Mouse (Mus musculus) bone marrow, adult 2 months (tissue): ENCODE measurements around the gene Pcp2. TPM values are rescaled to one million over a fixed set of nuclear protein-coding genes. Genes with fewer than 3 reads are reported as not detected.

Experiments used
- H3K27ac ChIP-seq: fragments of 200-500 bp; 2 replicates; pipeline ENCODE4 v1.5.1; 2012; ENCODE audit warnings: low read depth, mild to moderate bottlenecking, control low read depth, inconsistent platforms, low read length; ENCODE audit not compliant: control insufficient read depth, poor library complexity, insufficient read depth
- H3K4me1 ChIP-seq: fragments of 200-500 bp; 2 replicates; pipeline ENCODE4 v1.6.1; 2011; ENCODE audit warnings: low read length; ENCODE audit not compliant: control insufficient read depth, insufficient read depth
- H3K4me3 ChIP-seq: fragments of 200-500 bp; replicated peaks from 2 replicates; pipeline ENCODE3; 2011; ENCODE audit warnings: mild to moderate bottlenecking, low read depth, low read length, control low read depth; ENCODE audit not compliant: control insufficient read depth
- CTCF ChIP-seq: fragments of 200-500 bp; IDR thresholded peaks from 2 replicates; pipeline ENCODE4 v1.5.1; 2011; ENCODE audit warnings: low read length, control low read depth; ENCODE audit not compliant: control insufficient read depth, insufficient read depth
- POLR2A ChIP-seq: fragments of 200-500 bp; IDR thresholded peaks from 2 replicates; pipeline ENCODE4 v1.6.1; 2011; ENCODE audit warnings: low read depth, mild to moderate bottlenecking, control low read depth, low read length, borderline replicate concordance; ENCODE audit not compliant: control insufficient read depth
- WGBS: fragments of 180-500 bp; shearing (Covaris S2); methylation state at CpG from one replicate; pipeline ENCODE4 v1.1.7; 2018; 5-methylcytosine and 5-hydroxymethylcytosine counted together
- polyA plus RNA-seq: library from polyadenylated mRNA; stranded (reverse); fragments of >200 nt; gene quantifications from 2 replicates; pipeline ENCODE4 v1.2.4, GENCODE M21; 2011; ENCODE audit warnings: low replicate concordance; ENCODE audit not compliant: missing spikeins, insufficient read depth, insufficient read length

Pcp2 gene
- polyA plus RNA-seq, 1 experiment: not detected

DNA sequence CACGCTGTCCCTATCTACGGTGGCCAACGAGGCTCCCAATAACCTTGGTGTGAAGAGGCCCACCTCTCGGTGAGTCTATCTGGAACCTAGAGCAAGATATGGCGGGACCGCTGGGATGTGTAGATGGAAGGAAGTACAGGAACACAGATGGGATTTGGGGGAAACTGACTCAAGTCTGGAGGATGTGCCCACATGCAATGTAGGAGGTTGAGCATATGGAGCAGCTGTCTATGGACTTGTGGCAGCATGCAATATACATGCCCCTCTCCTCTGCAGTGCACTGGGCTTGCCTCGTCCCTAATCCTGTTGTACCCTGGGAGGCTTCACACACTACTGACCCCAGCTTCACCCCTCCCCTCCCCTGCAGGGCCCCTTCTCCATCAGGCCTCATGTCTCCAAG is 17.5 kb downstream of the Pcp2 start:
- Histone ChIP-seq H3K27ac (no peak overlapping the region), H3K4me3 (no peak overlapping the region), H3K4me1 (no peaks in the 10 kb centered on the region)
- TF ChIP-seq CTCF (no peak), POLR2A (no peak)
- WGBS: 93% methylated on average over 7 of the region's 7 CpGs

DNA sequence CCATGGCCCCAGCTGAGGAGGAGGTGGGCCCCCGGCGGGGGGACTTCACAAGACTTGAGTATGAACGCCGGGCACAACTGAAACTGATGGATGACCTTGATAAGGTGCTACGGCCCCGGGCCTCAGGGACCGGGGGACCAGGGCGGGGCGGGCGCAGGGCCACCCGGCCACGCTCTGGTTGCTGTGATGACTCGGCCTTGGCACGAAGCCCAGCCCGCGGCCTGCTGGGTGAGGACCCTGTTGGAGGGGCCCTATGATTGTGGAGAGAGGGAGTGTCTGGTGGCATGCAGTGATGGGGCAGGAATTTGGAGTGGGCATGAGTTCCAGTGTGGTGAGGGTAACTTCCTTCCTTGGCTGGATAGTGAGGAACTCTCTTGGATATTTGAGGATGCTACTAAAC is 18.8 kb downstream of the Pcp2 start:
- Histone ChIP-seq H3K4me3 (no peak overlapping the region), H3K4me1 (no peaks in the 10 kb centered on the region), H3K27ac (no peak overlapping the region)
- 15% methylated on average over 16 of the region's 16 CpGs for WGBS
- TF ChIP-seq POLR2A (no peak), CTCF (no peak)

DNA sequence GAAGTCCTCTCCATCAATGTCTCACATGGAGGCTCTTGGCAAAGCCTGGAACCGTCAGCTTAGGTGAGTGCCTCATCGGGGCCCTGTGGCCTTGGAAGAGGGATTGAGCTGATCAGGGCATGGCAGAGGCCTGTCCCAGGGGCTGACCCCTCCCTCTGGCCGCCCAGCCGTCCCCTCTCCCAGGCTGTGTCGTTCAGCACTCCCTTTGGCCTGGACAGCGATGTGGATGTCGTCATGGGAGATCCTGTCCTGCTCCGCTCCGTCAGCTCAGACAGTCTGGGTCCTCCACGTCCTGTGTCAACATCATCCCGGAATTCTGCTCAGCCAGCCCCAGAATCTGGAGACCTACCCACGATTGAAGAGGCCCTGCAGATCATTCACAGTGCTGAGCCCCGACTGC is 21.9 kb downstream of the Pcp2 start:
- Histone ChIP-seq H3K4me1 (no peaks in the 10 kb centered on the region), H3K27ac (no peak overlapping the region), H3K4me3 (no peak overlapping the region)
- 75% methylated on average over 13 of the region's 13 CpGs for WGBS
- TF ChIP-seq CTCF (no peak), POLR2A (no peak)

DNA sequence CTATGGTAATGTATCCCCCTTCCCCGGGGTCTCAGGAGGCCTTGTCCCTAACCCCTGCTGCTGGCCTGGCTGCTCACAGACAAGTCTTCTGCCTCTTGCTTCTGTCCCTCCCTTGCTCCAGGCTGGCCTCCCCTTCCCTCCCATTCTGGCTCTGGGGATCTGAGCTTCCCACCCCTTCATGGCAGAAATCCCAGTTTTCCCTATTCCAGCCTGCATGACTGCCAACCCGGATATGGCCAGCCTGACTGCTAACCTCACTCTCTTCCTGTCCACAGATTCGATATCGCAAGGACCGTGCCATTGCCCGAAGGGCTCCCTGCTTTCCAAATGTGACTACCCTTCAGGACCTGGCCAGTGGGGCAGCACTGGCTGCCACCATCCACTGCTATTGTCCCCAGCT is 24.9 kb downstream of the Pcp2 start:
- WGBS: 84% methylated on average over 6 of the region's 6 CpGs
- TF ChIP-seq CTCF: no peak
- TF ChIP-seq POLR2A: no peak
- H3K4me3 ChIP-seq: no peak overlapping the region
- H3K27ac ChIP-seq: no peak overlapping the region
- no peaks in the 10 kb centered on the region for H3K4me1 ChIP-seq

DNA sequence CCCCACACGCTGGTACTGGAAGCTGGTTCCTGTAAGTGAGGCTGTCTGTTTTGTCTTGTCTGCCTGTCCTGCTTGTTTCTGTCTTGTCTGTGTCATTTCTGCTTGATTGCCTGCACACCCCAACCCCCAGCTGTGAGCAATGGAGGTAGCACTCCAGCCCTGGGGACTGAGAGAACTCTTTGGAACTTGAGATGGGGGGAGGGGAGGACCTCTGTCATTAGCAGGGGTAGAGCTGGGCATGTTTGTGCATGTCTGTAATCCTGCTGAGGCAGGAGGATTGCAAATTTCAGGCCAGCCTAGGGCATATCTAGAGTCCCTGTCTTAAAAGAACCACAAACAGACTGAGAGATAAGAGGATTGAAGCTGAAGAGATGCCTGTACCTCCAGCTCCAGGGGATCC is 26.1 kb downstream of the Pcp2 start:
- H3K4me3 ChIP-seq: no peak overlapping the region
- H3K4me1 ChIP-seq: no peaks in the 10 kb centered on the region
- no peak overlapping the region for H3K27ac ChIP-seq
- WGBS: 88% methylated on average over 1 of the region's 1 CpGs
- no peak for TF ChIP-seq POLR2A
- TF ChIP-seq CTCF: no peak

DNA sequence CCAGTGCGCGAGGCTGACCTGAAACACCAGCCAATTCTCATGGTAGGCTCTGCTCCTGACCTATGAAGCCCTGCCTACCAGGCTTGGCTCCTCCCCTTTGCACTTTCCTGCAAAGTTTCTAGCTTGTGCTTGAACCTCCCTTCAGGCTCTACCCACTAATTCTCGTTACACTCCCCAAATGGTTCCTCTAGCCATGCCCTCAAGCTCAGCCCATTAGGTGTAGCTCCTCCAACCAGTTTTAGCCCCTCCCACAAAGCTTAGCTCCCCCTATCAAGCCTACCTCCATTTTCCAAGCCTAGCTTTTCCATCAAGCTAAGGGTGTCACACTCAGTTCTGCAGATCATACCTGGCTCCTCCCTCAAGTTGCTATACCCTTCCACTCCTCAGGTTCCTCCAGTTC is 27.3 kb downstream of the Pcp2 start:
- no peaks in the 10 kb centered on the region for H3K4me1 ChIP-seq
- no peak for TF ChIP-seq POLR2A
- no peak for TF ChIP-seq CTCF
- 63% methylated on average over 3 of the region's 3 CpGs for WGBS
- H3K4me3 ChIP-seq: no peak overlapping the region
- H3K27ac ChIP-seq: no peak overlapping the region

DNA sequence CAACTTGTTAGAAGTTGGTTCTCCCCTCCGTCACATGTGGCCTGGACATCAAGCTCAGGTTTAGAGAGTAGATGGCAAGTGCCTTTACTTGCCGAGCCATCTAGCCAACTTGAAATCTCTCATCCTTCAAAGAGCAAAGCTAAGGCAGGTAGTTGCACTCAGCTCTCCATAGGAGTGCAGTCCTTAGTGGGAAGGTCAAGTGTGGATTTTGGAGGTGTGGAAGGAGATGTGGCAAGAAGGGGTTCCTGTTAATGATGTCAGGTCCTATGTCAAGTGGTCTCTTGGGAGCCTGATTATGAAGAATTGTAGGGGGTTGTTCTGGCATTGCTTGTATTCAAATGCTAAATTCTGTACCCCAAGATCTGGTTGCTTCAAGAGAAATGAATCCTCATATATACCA is 30.9 kb downstream of the Pcp2 start:
- Histone ChIP-seq H3K4me1 (no peaks in the 10 kb centered on the region), H3K4me3 (no peak overlapping the region), H3K27ac (no peak overlapping the region)
- no peak for TF ChIP-seq POLR2A
- no peak for TF ChIP-seq CTCF
- WGBS: 89% methylated on average over 2 of the region's 2 CpGs

DNA sequence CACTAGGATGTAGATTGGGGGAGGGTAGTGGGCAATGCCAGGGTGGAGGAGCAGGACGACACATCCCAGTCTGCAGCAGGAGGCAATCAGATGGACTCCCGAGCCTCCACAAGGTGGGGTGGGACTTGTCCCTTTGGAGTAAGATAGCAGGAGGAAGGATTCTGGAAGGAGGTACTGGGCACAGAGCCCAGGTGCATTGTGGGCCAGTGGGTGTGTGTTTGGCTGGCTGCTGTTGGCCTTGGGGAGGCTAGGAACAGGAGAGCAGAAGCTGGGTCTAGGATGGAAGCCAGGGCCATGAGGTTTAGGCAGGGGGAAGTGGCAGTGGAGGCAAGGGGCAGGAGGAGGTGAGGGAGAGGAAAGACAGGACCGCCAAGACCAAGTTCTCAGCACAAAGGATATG is 31.9 kb downstream of the Pcp2 start:
- no peaks in the 10 kb centered on the region for H3K4me1 ChIP-seq
- WGBS: 58% methylated on average over 3 of the region's 3 CpGs
- TF ChIP-seq POLR2A (no peak), CTCF (no peak)
- no peak overlapping the region for H3K4me3 ChIP-seq
- no peak overlapping the region for H3K27ac ChIP-seq

DNA sequence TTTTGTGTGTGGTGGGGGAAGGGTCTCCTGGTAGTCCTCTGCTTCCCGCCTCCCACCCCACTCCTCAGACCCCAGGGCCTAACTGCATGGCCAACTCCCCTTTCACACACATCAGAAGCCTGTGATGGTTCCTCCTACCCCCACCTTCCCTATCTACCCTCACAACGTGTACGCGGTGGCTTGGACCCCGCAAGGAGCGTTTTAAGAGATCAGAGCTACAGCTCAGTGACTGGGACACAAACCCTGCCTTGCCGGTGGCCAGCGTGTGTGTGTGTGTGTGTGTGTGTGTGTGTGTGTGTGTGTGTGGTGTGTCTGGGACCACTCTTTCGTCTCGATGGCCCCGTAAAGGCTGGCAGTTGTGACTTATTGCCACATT is 37.1 kb downstream of the Pcp2 start:
- no peak overlapping the region for H3K27ac ChIP-seq

More for the DNA sequence above, 37.1 kb downstream of the Pcp2 start:
- TF ChIP-seq CTCF (no peak), POLR2A (no peak)
- WGBS: 15% methylated on average over 11 of the region's 11 CpGs
- Histone ChIP-seq H3K4me3 (no peak overlapping the region), H3K4me1 (no peaks in the 10 kb centered on the region; the same call in 1 of the 2 replicates)
